Mouse (Mus musculus) E14TG2a.4 (cell line): ENCODE results near the gene Coro2b.
"Not testable (repeated sequence)": the region's sequence is repeated elsewhere in the genome, so short reads cannot be mapped to it uniquely, and the experiment has no call there.

Experiments
- H3K27me3 ChIP-seq: 2 replicates; pipeline ENCODE4 v1.6.1; 2014; ENCODE audit warnings: low read length, control low read depth; ENCODE audit not compliant: insufficient read depth
- H3K36me3 ChIP-seq: 2 replicates; pipeline ENCODE4 v1.6.1; 2014; ENCODE audit warnings: low read length, control low read depth; ENCODE audit not compliant: insufficient read depth
- H3K4me1 ChIP-seq: replicated peaks from 2 replicates; pipeline ENCODE4 v1.6.1; 2014; ENCODE audit warnings: low read depth, low read length, control low read depth
- H3K4me3 ChIP-seq: replicated peaks from 2 replicates; pipeline ENCODE4 v1.5.1; 2014; ENCODE audit warnings: mild to moderate bottlenecking, low read length
- H3K9me3 ChIP-seq: 2 replicates; pipeline ENCODE4 v1.6.1; 2014; ENCODE audit warnings: low read length, control low read depth
- CTCF ChIP-seq: conservative IDR thresholded peaks from 2 replicates; pipeline ENCODE4 v1.5.1; 2014; ENCODE audit warnings: low read length
- NANOG ChIP-seq: IDR thresholded peaks from 2 replicates; pipeline ENCODE4 v1.6.1; 2014; ENCODE audit warnings: borderline replicate concordance, low read length, mixed read lengths
- POU5F1 ChIP-seq: IDR thresholded peaks from 2 replicates; pipeline ENCODE4 v1.6.1; 2014; ENCODE audit warnings: low read length, borderline replicate concordance

The Coro2b gene

GRCm38 (mm10) chr9:62456015-62456414, 80.8 kb downstream of the Coro2b start:
- Histone ChIP-seq H3K4me1 (peaks cover 58% of the 10 kb centered on the region), H3K36me3 (no peaks in the 10 kb centered on the region), H3K27me3 (no peaks in the 10 kb centered on the region), H3K4me3 (no peak overlapping the region), H3K9me3 (no peaks in the 10 kb centered on the region)
- TF ChIP-seq CTCF (no peak), NANOG (no peak), POU5F1 (no peak)

GRCm38 (mm10) chr9:62455210-62455969, 81.5 kb downstream of the Coro2b start:
- Histone ChIP-seq H3K27me3 (no peaks in the 10 kb centered on the region), H3K4me1 (peaks cover 52% of the 10 kb centered on the region), H3K4me3 (no peak overlapping the region), H3K36me3 (peaks cover 2% of the 10 kb centered on the region; the same call in 1 of the 2 replicates), H3K9me3 (no peaks in the 10 kb centered on the region)
- TF ChIP-seq CTCF (no peak), POU5F1 (no peak), NANOG (no peak)

DNA sequence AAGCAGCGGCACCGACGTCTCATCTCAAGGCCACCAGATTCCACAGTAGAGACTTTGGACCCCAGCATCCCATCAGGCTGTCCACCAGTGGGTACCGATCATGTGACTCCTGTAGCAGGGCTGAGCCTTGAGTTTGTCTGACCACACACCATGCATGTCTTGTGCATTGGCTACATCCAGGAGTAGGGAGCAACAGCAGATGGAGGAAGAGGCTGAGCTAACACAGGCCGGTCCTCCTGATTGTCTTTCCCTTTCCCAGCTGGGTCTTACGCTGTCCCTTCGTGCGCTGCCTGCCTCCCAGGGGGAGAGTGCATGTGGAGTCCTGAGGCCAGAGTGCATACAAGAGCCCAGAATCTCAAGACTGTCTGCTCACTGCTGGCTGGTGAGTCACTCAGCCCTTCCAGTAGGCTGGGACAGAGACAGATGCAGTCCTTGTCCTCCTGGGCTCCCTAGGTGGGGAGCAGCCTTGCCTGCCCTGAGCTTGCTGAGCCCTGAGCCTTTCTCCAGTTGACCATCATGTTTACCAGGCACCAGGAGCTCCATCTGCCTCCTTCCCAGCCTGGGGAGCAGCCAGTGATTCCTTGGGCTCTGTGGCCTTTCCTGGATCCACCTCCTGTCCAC, 84.4 kb downstream of the Coro2b start:
- peaks cover 3% of the 10 kb centered on the region; the same call in 1 of the 2 replicates for H3K36me3 ChIP-seq
- H3K4me1 ChIP-seq: peaks cover 39% of the 10 kb centered on the region
- H3K27me3 ChIP-seq: no peaks in the 10 kb centered on the region
- peaks cover 2% of the 10 kb centered on the region; the same call in 1 of the 2 replicates for H3K9me3 ChIP-seq
- H3K4me3 ChIP-seq: no peak overlapping the region
- TF ChIP-seq CTCF: no peak

GRCm38 (mm10) chr9:62451585-62452372, 85.1 kb downstream of the Coro2b start:
- peaks cover 3% of the 10 kb centered on the region; the same call in 1 of the 2 replicates for H3K36me3 ChIP-seq
- H3K4me3 ChIP-seq: no peak overlapping the region
- no peaks in the 10 kb centered on the region for H3K27me3 ChIP-seq
- no peak for TF ChIP-seq POU5F1
- no peak for TF ChIP-seq CTCF
- no peak for TF ChIP-seq NANOG
- H3K9me3 ChIP-seq: peaks cover 2% of the 10 kb centered on the region; the same call in 1 of the 2 replicates
- H3K4me1 ChIP-seq: peaks cover 39% of the 10 kb centered on the region

DNA sequence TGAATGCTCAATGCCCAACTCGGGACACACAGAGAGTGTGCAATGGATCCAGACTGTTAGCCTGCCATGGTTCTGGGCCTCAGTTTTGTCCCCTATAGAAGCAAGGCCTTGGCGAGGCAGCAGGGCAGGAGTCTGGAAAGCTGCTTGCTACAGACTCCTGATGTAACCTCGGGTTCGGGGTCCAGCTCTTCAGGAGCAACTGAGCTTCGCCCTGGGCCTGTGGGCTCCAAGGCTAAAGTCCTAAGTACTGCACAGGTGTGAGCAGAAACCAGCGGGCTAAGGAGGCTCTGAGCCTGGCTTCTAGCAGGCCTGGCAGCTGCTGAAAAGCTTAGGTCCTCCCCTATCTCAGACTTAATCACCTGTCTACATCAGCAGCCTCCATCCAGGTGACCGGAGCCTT, 86.0 kb downstream of the Coro2b start:
- Histone ChIP-seq H3K4me3 (no peak overlapping the region), H3K27me3 (no peaks in the 10 kb centered on the region), H3K9me3 (peaks cover 2% of the 10 kb centered on the region; the same call in 1 of the 2 replicates), H3K4me1 (peaks cover 36% of the 10 kb centered on the region), H3K36me3 (peaks cover 3% of the 10 kb centered on the region; the same call in 1 of the 2 replicates)
- TF ChIP-seq POU5F1: no peak
- no peak for TF ChIP-seq CTCF
- TF ChIP-seq NANOG: no peak

DNA sequence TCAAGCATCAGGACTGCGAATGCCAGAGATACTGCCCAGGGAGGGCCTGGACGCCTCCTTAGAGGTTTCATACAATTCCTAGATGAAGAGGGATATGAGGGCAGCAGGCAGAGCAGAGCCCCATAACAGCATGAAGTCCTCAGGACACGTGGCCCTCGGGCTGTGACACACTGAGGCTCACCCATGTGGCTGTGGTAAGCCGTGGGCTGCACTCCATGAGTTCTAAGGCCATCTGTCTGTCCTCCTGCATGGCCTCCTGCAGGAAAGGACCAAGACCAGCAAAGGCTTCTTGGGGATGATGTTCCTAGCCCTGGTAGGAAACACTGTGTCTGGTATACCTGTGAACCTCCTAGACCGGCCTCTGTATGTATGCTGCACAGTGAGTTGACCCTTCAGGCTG, 86.5 kb downstream of the Coro2b start:
- H3K4me1 ChIP-seq: peaks cover 33% of the 10 kb centered on the region
- no peaks in the 10 kb centered on the region for H3K27me3 ChIP-seq
- peaks cover 2% of the 10 kb centered on the region; the same call in 1 of the 2 replicates for H3K9me3 ChIP-seq
- no peak overlapping the region for H3K4me3 ChIP-seq
- TF ChIP-seq CTCF (no peak), POU5F1 (no peak), NANOG (no peak)
- peaks cover 3% of the 10 kb centered on the region; the same call in 1 of the 2 replicates for H3K36me3 ChIP-seq

- not testable (repeated sequence) for H3K27me3 ChIP-seq, H3K9me3 ChIP-seq, H3K4me3 ChIP-seq, H3K36me3 ChIP-seq
- peaks cover 12% of the 10 kb centered on the region for H3K4me1 ChIP-seq
Observed at GRCm38 (mm10) chr9:62447337-62447736, 89.5 kb downstream of the Coro2b start.

- TF ChIP-seq CTCF (no peak), NANOG (no peak)
- Histone ChIP-seq H3K4me1 (peaks cover 32% of the 10 kb centered on the region), H3K9me3 (no peaks in the 10 kb centered on the region), H3K4me3 (no peak overlapping the region), H3K27me3 (no peaks in the 10 kb centered on the region), H3K36me3 (no peaks in the 10 kb centered on the region)
Observed at GRCm38 (mm10) chr9:62438755-62439101, 98.1 kb downstream of the Coro2b start.
